Mouse (Mus musculus): ENCODE results near the gene Pih1d1. TPM values are rescaled to one million over a fixed set of nuclear protein-coding genes. Genes with fewer than 3 reads are reported as not detected.

Gene Pih1d1
- polyA plus RNA-seq, 1 experiment from 2014 or later = 108 TPM

DNA sequence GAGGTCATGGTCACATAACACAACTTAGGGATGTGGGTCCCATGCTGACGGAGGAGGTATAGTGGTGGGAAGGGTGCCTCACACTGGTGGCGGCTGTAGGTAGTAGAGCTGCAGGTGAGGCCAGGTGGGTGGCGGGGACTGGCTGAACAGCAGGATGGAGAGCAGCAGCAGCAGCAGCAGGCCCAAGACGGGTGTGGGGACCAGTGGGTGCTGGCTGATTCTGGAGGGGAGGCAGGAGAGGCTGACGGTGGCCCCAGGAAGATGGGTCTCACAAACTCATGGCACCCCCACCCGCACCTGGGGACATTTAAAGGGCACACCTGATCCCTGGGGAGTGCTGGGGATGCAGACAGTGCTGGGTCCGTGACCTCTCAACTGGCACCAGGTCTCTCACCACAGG lies 29.6 kb downstream of the Pih1d1 start:
- peaks cover 7% of the 10 kb centered on the region; the same call in 1 of the 2 replicates for H3K4me1 ChIP-seq (ENCODE audit: control insufficient read depth, insufficient read depth, low read length)
- no peaks in the 10 kb centered on the region for H3K9me3 ChIP-seq (replicated peaks; ENCODE audit: control insufficient read depth, low read length)
- no peaks in the 10 kb centered on the region for H3K36me3 ChIP-seq (ENCODE audit: control insufficient read depth, insufficient read depth, low read length)
- ATAC-seq (no peak), DNase-seq (ENCODE audit: low spot score) (no peak)
- no peak overlapping the region for H3K9ac ChIP-seq (ENCODE audit: low read length)
- H3K4me2 ChIP-seq (ENCODE audit: low read length) = no peak overlapping the region
- no peak overlapping the region for H3K27ac ChIP-seq (ENCODE audit: low read depth, low read length)
- peaks cover 62% of the 10 kb centered on the region for H3K27me3 ChIP-seq (replicated peaks; ENCODE audit: control insufficient read depth, insufficient read depth, low read length)
- no peak overlapping the region for H3K4me3 ChIP-seq (ENCODE audit: low read depth, low read length)
- WGBS = 58% methylated on average over 7 of the region's 7 CpGs

GRCm38 (mm10) chr7:45185921-45186320 lies 31.8 kb downstream of the Pih1d1 start:
- H3K4me1 ChIP-seq (ENCODE audit: control insufficient read depth, insufficient read depth, low read length) = peaks cover 7% of the 10 kb centered on the region; the same call in 1 of the 2 replicates
- no peak overlapping the region for H3K4me3 ChIP-seq (ENCODE audit: low read depth, low read length)
- DNase-seq (ENCODE audit: low spot score) = no peak
- no peak overlapping the region for H3K9ac ChIP-seq (ENCODE audit: low read length)
- ATAC-seq = no peak
- no peak overlapping the region for H3K27ac ChIP-seq (ENCODE audit: low read depth, low read length)
- 44% methylated on average over 7 of the region's 7 CpGs for WGBS
- H3K36me3 ChIP-seq (ENCODE audit: control insufficient read depth, insufficient read depth, low read length) = no peaks in the 10 kb centered on the region
- peaks cover 42% of the 10 kb centered on the region for H3K27me3 ChIP-seq (replicated peaks; ENCODE audit: control insufficient read depth, insufficient read depth, low read length)
- H3K9me3 ChIP-seq (replicated peaks; ENCODE audit: control insufficient read depth, low read length) = no peaks in the 10 kb centered on the region
- no peak overlapping the region for H3K4me2 ChIP-seq (ENCODE audit: low read length)

DNA sequence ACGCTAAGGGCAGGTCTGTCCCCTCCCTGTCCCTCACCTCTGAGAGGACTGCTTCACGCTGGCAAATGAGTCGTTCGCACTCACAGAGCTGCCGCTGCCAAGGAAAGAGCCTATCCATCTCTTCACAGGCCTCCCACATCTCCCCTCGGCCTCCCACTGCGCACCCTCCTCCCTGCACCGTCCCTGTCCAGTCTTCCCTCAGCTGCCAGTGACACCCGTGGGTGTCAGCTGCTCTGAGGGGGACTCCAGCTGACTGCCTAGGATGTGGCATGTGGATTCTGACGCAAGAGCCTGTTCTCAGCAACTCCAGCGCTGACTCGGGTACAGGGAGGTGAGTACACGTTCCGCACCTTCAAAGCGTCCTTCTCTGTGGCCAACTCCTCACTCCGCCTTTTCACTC lies 35.5 kb downstream of the Pih1d1 start:
- ATAC-seq (no peak), DNase-seq (ENCODE audit: low spot score) (no peak)
- no peak overlapping the region for H3K4me3 ChIP-seq (ENCODE audit: low read depth, low read length)
- peaks cover 6% of the 10 kb centered on the region; the same call in 1 of the 2 replicates for H3K27me3 ChIP-seq (replicated peaks; ENCODE audit: control insufficient read depth, insufficient read depth, low read length)
- H3K27ac ChIP-seq (ENCODE audit: low read depth, low read length) = no peak overlapping the region
- H3K9ac ChIP-seq (ENCODE audit: low read length) = no peak overlapping the region
- WGBS = 55% methylated on average over 16 of the region's 16 CpGs
- no peak overlapping the region for H3K4me2 ChIP-seq (ENCODE audit: low read length)
- H3K9me3 ChIP-seq (replicated peaks; ENCODE audit: control insufficient read depth, low read length) = no peaks in the 10 kb centered on the region
- no peaks in the 10 kb centered on the region for H3K36me3 ChIP-seq (ENCODE audit: control insufficient read depth, insufficient read depth, low read length)
- H3K4me1 ChIP-seq (ENCODE audit: control insufficient read depth, insufficient read depth, low read length) = no peaks in the 10 kb centered on the region

- 90% methylated on average over 6 of the region's 6 CpGs for WGBS
Measured at GRCm38 (mm10) chr7:45190186-45190585, 36.1 kb downstream of the Pih1d1 start.

GRCm38 (mm10) chr7:45191161-45191560 lies 37.1 kb downstream of the Pih1d1 start:
- no peaks in the 10 kb centered on the region for H3K9me3 ChIP-seq (replicated peaks; ENCODE audit: control insufficient read depth, low read length)
- ATAC-seq (no peak), DNase-seq (ENCODE audit: low spot score) (no peak)
- 0 out of 2 replicates have a peak, but pooled peaks cover 3% of the 10 kb centered on the region for H3K27me3 ChIP-seq (replicated peaks; ENCODE audit: control insufficient read depth, insufficient read depth, low read length)
- WGBS = 80% methylated on average over 2 of the region's 2 CpGs
- no peaks in the 10 kb centered on the region for H3K4me1 ChIP-seq (ENCODE audit: control insufficient read depth, insufficient read depth, low read length)
- H3K4me2 ChIP-seq (ENCODE audit: low read length) = no peak overlapping the region
- no peaks in the 10 kb centered on the region for H3K36me3 ChIP-seq (ENCODE audit: control insufficient read depth, insufficient read depth, low read length)
- H3K27ac ChIP-seq (ENCODE audit: low read depth, low read length) = no peak overlapping the region
- H3K9ac ChIP-seq (ENCODE audit: low read length) = no peak overlapping the region
- no peak overlapping the region for H3K4me3 ChIP-seq (ENCODE audit: low read depth, low read length)

More at GRCm38 (mm10) chr7:45190186-45190585, 36.1 kb downstream of the Pih1d1 start:
- no peak overlapping the region for H3K9ac ChIP-seq (ENCODE audit: low read length)
- no peak for ATAC-seq
- DNase-seq (ENCODE audit: low spot score) = no peak
- no peaks in the 10 kb centered on the region for H3K36me3 ChIP-seq (ENCODE audit: control insufficient read depth, insufficient read depth, low read length)
- H3K4me1 ChIP-seq (ENCODE audit: control insufficient read depth, insufficient read depth, low read length) = no peaks in the 10 kb centered on the region
- 0 out of 2 replicates have a peak, but pooled peaks cover 3% of the 10 kb centered on the region for H3K27me3 ChIP-seq (replicated peaks; ENCODE audit: control insufficient read depth, insufficient read depth, low read length)
- H3K9me3 ChIP-seq (replicated peaks; ENCODE audit: control insufficient read depth, low read length) = no peaks in the 10 kb centered on the region
- no peak overlapping the region for H3K4me3 ChIP-seq (ENCODE audit: low read depth, low read length)
- H3K27ac ChIP-seq (ENCODE audit: low read depth, low read length) = no peak overlapping the region
- no peak overlapping the region for H3K4me2 ChIP-seq (ENCODE audit: low read length)

- WGBS = 24% methylated on average over 8 of the region's 8 CpGs
- no peak overlapping the region for H3K27ac ChIP-seq (ENCODE audit: low read depth, low read length)
Measured at GRCm38 (mm10) chr7:45191803-45192363, 37.8 kb downstream of the Pih1d1 start.

GRCm38 (mm10) chr7:45192585-45193310 lies 38.6 kb downstream of the Pih1d1 start:
- Histone ChIP-seq H3K4me2 (ENCODE audit: low read length) (no peak overlapping the region), H3K9me3 (replicated peaks; ENCODE audit: control insufficient read depth, low read length) (no peaks in the 10 kb centered on the region), H3K27ac (ENCODE audit: low read depth, low read length) (no peak overlapping the region), H3K4me3 (ENCODE audit: low read depth, low read length) (no peak overlapping the region), H3K4me1 (ENCODE audit: control insufficient read depth, insufficient read depth, low read length) (no peaks in the 10 kb centered on the region), H3K27me3 (replicated peaks; ENCODE audit: control insufficient read depth, insufficient read depth, low read length) (0 out of 2 replicates have a peak, but pooled peaks cover 3% of the 10 kb centered on the region), H3K36me3 (ENCODE audit: control insufficient read depth, insufficient read depth, low read length) (no peaks in the 10 kb centered on the region), H3K9ac (ENCODE audit: low read length) (no peak overlapping the region)
- DNase-seq (ENCODE audit: low spot score) = no peak
- 79% methylated on average over 7 of the region's 7 CpGs for WGBS
- ATAC-seq = no peak

More at GRCm38 (mm10) chr7:45191803-45192363, 37.8 kb downstream of the Pih1d1 start:
- Histone ChIP-seq H3K9ac (ENCODE audit: low read length) (no peak overlapping the region; the same call in 1 of the 2 replicates), H3K27me3 (replicated peaks; ENCODE audit: control insufficient read depth, insufficient read depth, low read length) (0 out of 2 replicates have a peak, but pooled peaks cover 3% of the 10 kb centered on the region), H3K4me2 (ENCODE audit: low read length) (no peak overlapping the region), H3K4me1 (ENCODE audit: control insufficient read depth, insufficient read depth, low read length) (no peaks in the 10 kb centered on the region), H3K36me3 (ENCODE audit: control insufficient read depth, insufficient read depth, low read length) (no peaks in the 10 kb centered on the region), H3K4me3 (ENCODE audit: low read depth, low read length) (no peak overlapping the region), H3K9me3 (replicated peaks; ENCODE audit: control insufficient read depth, low read length) (no peaks in the 10 kb centered on the region)
- DNase-seq (ENCODE audit: low spot score) (no peak), ATAC-seq (no peak)

DNA sequence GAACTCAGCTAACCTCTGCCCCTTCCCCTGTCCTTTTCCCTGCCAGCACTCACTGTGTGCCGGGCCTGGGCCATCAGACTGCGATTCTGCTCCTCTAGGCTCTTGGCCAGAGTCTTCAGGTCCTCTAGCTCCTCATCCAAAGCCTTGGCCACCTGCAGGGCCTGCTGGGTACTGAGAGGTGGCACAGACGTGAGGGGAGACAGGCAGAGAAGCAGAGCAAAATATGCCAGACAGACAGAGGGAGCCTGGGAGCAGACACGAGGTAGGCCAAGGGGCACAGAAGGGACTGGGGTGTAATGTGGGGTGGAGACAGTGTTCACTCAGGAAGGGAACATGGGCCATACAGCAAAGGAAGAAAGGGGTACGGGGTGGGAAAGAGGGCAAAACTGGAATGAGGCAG lies 39.3 kb downstream of the Pih1d1 start:
- H3K27me3 ChIP-seq (replicated peaks; ENCODE audit: control insufficient read depth, insufficient read depth, low read length) = 0 out of 2 replicates have a peak, but pooled peaks cover 3% of the 10 kb centered on the region
- no peaks in the 10 kb centered on the region for H3K4me1 ChIP-seq (ENCODE audit: control insufficient read depth, insufficient read depth, low read length)
- DNase-seq (ENCODE audit: low spot score) (no peak), ATAC-seq (no peak)
- H3K36me3 ChIP-seq (ENCODE audit: control insufficient read depth, insufficient read depth, low read length) = no peaks in the 10 kb centered on the region
- WGBS = 58% methylated on average over 5 of the region's 5 CpGs
- no peak overlapping the region for H3K4me3 ChIP-seq (ENCODE audit: low read depth, low read length)
- H3K9me3 ChIP-seq (replicated peaks; ENCODE audit: control insufficient read depth, low read length) = no peaks in the 10 kb centered on the region
- no peak overlapping the region for H3K27ac ChIP-seq (ENCODE audit: low read depth, low read length)
- no peak overlapping the region for H3K9ac ChIP-seq (ENCODE audit: low read length)
- no peak overlapping the region for H3K4me2 ChIP-seq (ENCODE audit: low read length)

Measured in forebrain, embryonic 14.5 days (tissue).